Mouse (Mus musculus) bone marrow, adult 2 months (tissue): Measurements from ENCODE around the gene Atxn7l1. TPM values are rescaled to one million over a fixed set of nuclear protein-coding genes. Genes with fewer than 3 reads are reported as not detected.

ENCODE experiments used
- H3K27ac ChIP-seq: fragments of 200-500 bp; 2 replicates; pipeline ENCODE4 v1.5.1; 2012; ENCODE audit warnings: low read depth, mild to moderate bottlenecking, control low read depth, inconsistent platforms, low read length; ENCODE audit not compliant: control insufficient read depth, poor library complexity, insufficient read depth
- H3K4me1 ChIP-seq: fragments of 200-500 bp; 2 replicates; pipeline ENCODE4 v1.6.1; 2011; ENCODE audit warnings: low read length; ENCODE audit not compliant: control insufficient read depth, insufficient read depth
- H3K4me3 ChIP-seq: fragments of 200-500 bp; replicated peaks from 2 replicates; pipeline ENCODE3; 2011; ENCODE audit warnings: mild to moderate bottlenecking, low read depth, low read length, control low read depth; ENCODE audit not compliant: control insufficient read depth
- CTCF ChIP-seq: fragments of 200-500 bp; IDR thresholded peaks from 2 replicates; pipeline ENCODE4 v1.5.1; 2011; ENCODE audit warnings: low read length, control low read depth; ENCODE audit not compliant: control insufficient read depth, insufficient read depth
- POLR2A ChIP-seq: fragments of 200-500 bp; IDR thresholded peaks from 2 replicates; pipeline ENCODE4 v1.6.1; 2011; ENCODE audit warnings: low read depth, mild to moderate bottlenecking, control low read depth, low read length, borderline replicate concordance; ENCODE audit not compliant: control insufficient read depth
- WGBS: fragments of 180-500 bp; shearing (Covaris S2); methylation state at CpG from one replicate; pipeline ENCODE4 v1.1.7; 2018; 5-methylcytosine and 5-hydroxymethylcytosine counted together
- polyA plus RNA-seq: library from polyadenylated mRNA; stranded (reverse); fragments of >200 nt; gene quantifications from 2 replicates; pipeline ENCODE4 v1.2.4, GENCODE M21; 2011; ENCODE audit warnings: low replicate concordance; ENCODE audit not compliant: missing spikeins, insufficient read depth, insufficient read length

Gene Atxn7l1
- polyA plus RNA-seq, 1 experiment, result 52.4 TPM

- Histone ChIP-seq H3K4me3 (no peak overlapping the region), H3K4me1 (no peaks in the 10 kb centered on the region), H3K27ac (no peak overlapping the region)
- WGBS, result 48% methylated on average over 11 of the region's 11 CpGs
- TF ChIP-seq CTCF (no peak), POLR2A (no peak)
Observed at GRCm38 (mm10) chr12:33193408-33193901, 46.0 kb downstream of the Atxn7l1 start.

- H3K27ac ChIP-seq, result no peak overlapping the region
- WGBS, result 80% methylated on average over 8 of the region's 8 CpGs
- no peaks in the 10 kb centered on the region for H3K4me1 ChIP-seq
- H3K4me3 ChIP-seq, result no peak overlapping the region
- TF ChIP-seq POLR2A (no peak), CTCF (no peak)
Observed at GRCm38 (mm10) chr12:33195175-33195574, 47.7 kb downstream of the Atxn7l1 start.

GRCm38 (mm10) chr12:33197287-33197686 lies 49.8 kb downstream of the Atxn7l1 start:
- WGBS, result 95% methylated on average over 6 of the region's 6 CpGs
- H3K4me3 ChIP-seq, result no peak overlapping the region
- H3K4me1 ChIP-seq, result no peaks in the 10 kb centered on the region
- no peak overlapping the region for H3K27ac ChIP-seq
- TF ChIP-seq POLR2A, result no peak
- no peak for TF ChIP-seq CTCF

GRCm38 (mm10) chr12:33197746-33198145 lies 50.3 kb downstream of the Atxn7l1 start:
- Histone ChIP-seq H3K4me3 (no peak overlapping the region), H3K27ac (no peak overlapping the region), H3K4me1 (no peaks in the 10 kb centered on the region)
- TF ChIP-seq CTCF, result no peak
- TF ChIP-seq POLR2A, result no peak
- 87% methylated on average over 6 of the region's 6 CpGs for WGBS

GRCm38 (mm10) chr12:33201068-33201467 lies 53.6 kb downstream of the Atxn7l1 start:
- Histone ChIP-seq H3K4me1 (no peaks in the 10 kb centered on the region), H3K27ac (no peak overlapping the region), H3K4me3 (no peak overlapping the region)
- TF ChIP-seq CTCF (no peak), POLR2A (no peak)
- 89% methylated on average over 6 of the region's 6 CpGs for WGBS

- TF ChIP-seq POLR2A, result no peak
- TF ChIP-seq CTCF, result no peak
- 84% methylated on average over 7 of the region's 7 CpGs for WGBS
- Histone ChIP-seq H3K27ac (no peak overlapping the region), H3K4me3 (no peak overlapping the region), H3K4me1 (no peaks in the 10 kb centered on the region)
Observed at GRCm38 (mm10) chr12:33201491-33202210, 54.2 kb downstream of the Atxn7l1 start.

- Histone ChIP-seq H3K27ac (no peak overlapping the region), H3K4me1 (no peaks in the 10 kb centered on the region), H3K4me3 (no peak overlapping the region)
- WGBS, result 96% methylated on average over 4 of the region's 4 CpGs
- TF ChIP-seq POLR2A (no peak), CTCF (no peak)
Observed at GRCm38 (mm10) chr12:33205255-33205654, 57.8 kb downstream of the Atxn7l1 start.

GRCm38 (mm10) chr12:33206300-33206699 lies 58.8 kb downstream of the Atxn7l1 start:
- WGBS, result 91% methylated on average over 6 of the region's 6 CpGs
- TF ChIP-seq POLR2A, result no peak
- no peak for TF ChIP-seq CTCF
- Histone ChIP-seq H3K27ac (no peak overlapping the region), H3K4me1 (peaks cover 2% of the 10 kb centered on the region), H3K4me3 (no peak overlapping the region)

GRCm38 (mm10) chr12:33210856-33211255 lies 63.4 kb downstream of the Atxn7l1 start:
- WGBS, result 40% methylated on average over 4 of the region's 4 CpGs
- no peak overlapping the region for H3K27ac ChIP-seq
- peaks cover 2% of the 10 kb centered on the region for H3K4me1 ChIP-seq
- no peak for TF ChIP-seq CTCF
- no peak for TF ChIP-seq POLR2A
- no peak overlapping the region for H3K4me3 ChIP-seq
